Mouse (Mus musculus): ENCODE measurements at regions not wholly inside any gene's neighbourhood (a gene's known extent, or its start where the extent isn't known, plus 50 kb on each side); places are given as distances from the start of the nearest gene placed in this dataset.

DNA sequence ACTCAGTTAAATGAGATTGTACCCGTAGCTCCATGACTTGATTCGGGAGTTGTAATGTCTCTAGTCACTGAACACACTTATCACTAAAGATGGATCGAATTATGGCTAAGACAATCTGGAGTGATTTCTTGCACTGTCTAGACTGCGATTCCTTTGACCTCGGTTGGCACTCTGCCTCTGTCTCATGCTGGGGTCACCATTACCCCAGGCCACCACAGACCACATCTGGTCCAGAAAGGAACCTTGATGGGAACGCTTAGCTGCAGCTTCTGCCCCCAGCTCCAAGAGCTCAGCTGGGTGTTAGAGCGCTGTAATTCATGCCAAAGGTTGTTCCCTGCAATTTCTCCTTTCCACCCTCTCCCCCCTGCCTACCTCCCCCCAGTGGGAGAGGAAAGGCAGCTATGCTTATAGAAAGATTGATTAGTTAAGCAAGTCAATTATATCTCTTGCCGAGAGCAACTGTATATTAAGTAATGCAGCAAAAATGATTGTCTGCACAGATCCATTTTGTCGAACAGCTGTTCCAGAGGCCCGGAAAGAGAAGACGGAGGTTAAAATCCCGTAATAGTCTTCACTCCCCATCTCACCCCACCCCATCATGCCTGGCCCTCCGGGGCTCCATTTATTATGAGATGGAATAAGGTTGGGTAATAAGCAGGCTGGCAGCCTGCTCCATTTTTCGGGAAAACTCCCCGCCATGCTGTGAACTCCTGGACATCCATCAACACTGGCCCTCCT, 314.3 kb upstream of the Gm4791 start:
- TF ChIP-seq CTCF (IDR thresholded peaks at IDR 0.05; ENCODE audit: control insufficient read depth, insufficient read depth, insufficient read length), result no peak
- no peak for TF ChIP-seq MAX (IDR thresholded peaks at IDR 0.05)
- no peak for TF ChIP-seq CEBPB (IDR thresholded peaks at IDR 0.05; ENCODE audit: low read depth)
- no peak for TF ChIP-seq MYOD1 (IDR thresholded peaks at IDR 0.05; ENCODE audit: control insufficient read depth, insufficient read length, low read depth)
